Mouse (Mus musculus) neural tube, embryonic 13.5 days (tissue): Measurements from ENCODE around the gene Cdk2ap2. TPM values are rescaled to one million over a fixed set of nuclear protein-coding genes. Genes with fewer than 3 reads are reported as not detected.

Experiments
- ATAC-seq: fragments of 200-750 bp; cut with Nextera tagmentation; 2 replicates; pipeline ENCODE4 v1.8.0; 2017; ENCODE audit warnings: low read depth, mild to moderate bottlenecking, moderate TSS enrichment, moderate library complexity
- H3K27ac ChIP-seq: fragments of 300-500 bp; sonication (generic); replicated peaks from 2 replicates; pipeline ENCODE4 v1.5.1; 2015; ENCODE audit warnings: moderate library complexity, mild to moderate bottlenecking, inconsistent platforms
- H3K27me3 ChIP-seq: fragments of 300-500 bp; sonication (generic); 2 replicates; pipeline ENCODE4 v1.6.1; 2015; ENCODE audit warnings: mild to moderate bottlenecking, inconsistent platforms
- H3K36me3 ChIP-seq: fragments of 300-500 bp; sonication (generic); 2 replicates; pipeline ENCODE4 v1.6.1; 2015; ENCODE audit warnings: mild to moderate bottlenecking, inconsistent platforms
- H3K4me1 ChIP-seq: fragments of 300-500 bp; sonication (generic); replicated peaks from 2 replicates; pipeline ENCODE4 v1.6.1; 2015; ENCODE audit warnings: inconsistent platforms
- H3K4me2 ChIP-seq: fragments of 300-500 bp; sonication (generic); 2 replicates; pipeline ENCODE4 v1.6.1; 2015; ENCODE audit warnings: inconsistent platforms, mild to moderate bottlenecking, moderate library complexity
- H3K4me3 ChIP-seq: fragments of 300-500 bp; sonication (generic); 2 replicates; pipeline ENCODE4 v1.5.1; 2015; ENCODE audit warnings: mild to moderate bottlenecking, inconsistent platforms
- H3K9ac ChIP-seq: fragments of 300-500 bp; sonication (generic); 2 replicates; pipeline ENCODE4 v1.6.1; 2015; ENCODE audit warnings: moderate library complexity, mild to moderate bottlenecking, inconsistent platforms
- H3K9me3 ChIP-seq: fragments of 300-500 bp; sonication (generic); 2 replicates; pipeline ENCODE4 v1.6.1; 2016; ENCODE audit warnings: inconsistent platforms
- WGBS: fragments of 180-500 bp; shearing (Covaris S2); methylation state at CpG from one replicate; pipeline ENCODE4 v1.1.7; 2015; 5-methylcytosine and 5-hydroxymethylcytosine counted together
- polyA plus RNA-seq: library from polyadenylated mRNA; unstranded; fragments of >200 nt; fragmentation: Nextera tagmentation; extraction: Ambion mirVana; gene quantifications from 2 replicates; pipeline ENCODE4 v1.2.1, GENCODE M21; 2015

The Cdk2ap2 gene
- polyA plus RNA-seq, 1 experiment from 2014 or later, result 86.4 TPM

DNA sequence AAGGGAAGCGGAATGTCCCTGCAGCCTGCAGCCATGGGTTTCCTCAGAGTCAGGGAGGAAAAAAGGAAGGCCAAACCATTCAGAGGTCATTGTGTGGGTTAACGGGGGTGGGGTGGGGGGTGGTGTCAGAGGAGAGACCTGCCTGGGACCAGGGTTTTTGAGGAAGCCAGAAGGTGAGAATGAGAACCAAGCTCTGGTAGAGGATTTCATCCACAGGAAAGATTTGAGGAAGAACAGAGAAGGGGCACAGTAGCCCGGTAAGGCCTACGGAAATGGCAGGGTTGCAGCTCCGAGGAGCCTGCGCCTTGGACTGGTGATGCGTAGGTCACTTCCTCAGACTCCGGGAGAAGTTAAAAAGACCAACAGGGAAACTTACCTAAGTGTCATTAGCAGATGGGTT is 26.2 kb upstream of the Cdk2ap2 start:
- H3K4me1 ChIP-seq, result no peaks in the 10 kb centered on the region
- WGBS, result 79% methylated on average over 8 of the region's 8 CpGs
- no peak overlapping the region for H3K4me2 ChIP-seq
- no peaks in the 10 kb centered on the region for H3K9me3 ChIP-seq
- no peak overlapping the region for H3K4me3 ChIP-seq
- no peak overlapping the region for H3K9ac ChIP-seq
- ATAC-seq, result no peak
- no peak overlapping the region for H3K27ac ChIP-seq
- no peaks in the 10 kb centered on the region for H3K27me3 ChIP-seq
- no peaks in the 10 kb centered on the region for H3K36me3 ChIP-seq

DNA sequence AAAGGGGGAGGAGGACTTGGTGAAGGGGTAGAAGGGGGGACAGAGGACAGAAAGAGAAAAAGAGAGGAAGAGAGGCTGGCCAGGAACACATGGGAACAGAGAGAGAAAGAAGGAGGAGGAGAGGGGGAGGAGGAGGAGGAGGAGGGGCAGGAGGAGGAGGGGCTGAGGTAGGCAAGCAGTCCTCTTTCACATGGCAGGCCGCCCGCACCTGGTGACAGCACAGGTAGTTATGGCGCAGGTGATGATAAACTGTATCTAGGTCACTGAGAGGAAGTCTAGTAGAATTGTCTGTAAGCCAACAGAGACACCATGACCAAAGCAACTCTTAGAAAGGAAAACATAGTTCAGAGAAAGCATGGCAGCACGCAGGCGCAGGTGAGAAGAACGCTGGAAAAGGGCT is 25.6 kb upstream of the Cdk2ap2 start:
- Histone ChIP-seq H3K27me3 (no peaks in the 10 kb centered on the region), H3K27ac (no peak overlapping the region), H3K4me1 (no peaks in the 10 kb centered on the region), H3K4me3 (no peak overlapping the region), H3K4me2 (no peak overlapping the region), H3K9me3 (no peaks in the 10 kb centered on the region), H3K9ac (no peak overlapping the region), H3K36me3 (no peaks in the 10 kb centered on the region)
- 91% methylated on average over 6 of the region's 6 CpGs for WGBS
- ATAC-seq, result no peak

DNA sequence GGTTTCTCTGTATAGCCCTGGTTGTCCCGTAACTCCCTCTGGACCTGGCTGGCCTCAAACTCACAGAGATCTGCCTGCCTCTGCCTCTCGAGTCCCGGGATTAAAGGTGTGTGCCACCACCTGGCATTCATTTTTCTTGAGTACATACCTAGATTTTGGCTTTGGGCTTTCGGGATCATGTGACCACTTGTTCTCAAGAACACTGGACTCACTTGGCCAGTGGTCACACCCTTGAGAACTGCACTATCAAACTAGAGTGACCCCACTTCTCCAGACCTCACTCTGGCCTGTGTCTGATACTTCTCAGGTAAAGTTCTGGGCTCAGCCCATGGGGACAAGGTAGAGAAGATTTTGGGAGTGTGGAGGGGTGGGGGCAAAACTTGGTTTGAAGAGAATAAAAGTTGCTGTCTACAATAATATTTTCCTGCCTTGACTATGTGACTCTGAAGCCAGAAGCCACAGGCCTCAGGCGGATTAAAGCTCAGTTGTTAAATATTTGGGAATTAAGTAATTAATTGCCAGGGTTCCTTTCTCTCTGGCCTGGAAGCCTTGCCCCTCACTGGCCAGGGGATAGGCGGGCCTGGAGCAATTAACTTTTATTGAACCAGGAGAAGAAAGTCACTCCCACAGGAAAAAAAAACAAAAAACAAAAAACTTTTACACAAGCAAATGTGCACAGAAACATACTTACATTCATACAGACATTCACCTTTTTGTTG is 24.1 kb upstream of the Cdk2ap2 start:
- H3K9ac ChIP-seq, result no peak overlapping the region
- no peak for ATAC-seq
- 70% methylated on average over 6 of the region's 6 CpGs for WGBS
- H3K36me3 ChIP-seq, result no peaks in the 10 kb centered on the region
- no peak overlapping the region for H3K4me3 ChIP-seq
- no peak overlapping the region for H3K4me2 ChIP-seq
- H3K9me3 ChIP-seq, result no peaks in the 10 kb centered on the region
- no peaks in the 10 kb centered on the region for H3K27me3 ChIP-seq
- H3K4me1 ChIP-seq, result no peaks in the 10 kb centered on the region
- no peak overlapping the region for H3K27ac ChIP-seq

DNA sequence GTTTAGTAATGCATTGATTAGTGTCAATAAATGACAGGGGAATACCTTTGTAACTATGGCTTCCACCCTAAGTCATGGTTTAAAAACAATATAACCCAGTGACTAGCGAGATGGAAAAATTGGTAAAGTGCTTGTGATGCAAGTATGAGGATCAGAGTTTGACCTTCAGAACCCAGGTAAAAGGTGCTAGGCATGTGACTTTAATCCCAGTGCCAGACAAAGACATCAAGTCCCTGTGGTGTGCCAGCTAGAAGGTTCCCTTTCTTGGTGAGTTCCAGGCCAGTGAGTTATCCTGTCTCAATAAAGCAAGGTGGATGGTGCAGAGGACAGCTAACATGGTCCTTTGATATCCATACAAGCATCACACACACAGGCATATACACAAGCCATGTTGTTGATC is 21.5 kb upstream of the Cdk2ap2 start:
- no peaks in the 10 kb centered on the region for H3K9me3 ChIP-seq
- no peak overlapping the region for H3K4me3 ChIP-seq
- 95% methylated on average over 1 of the region's 1 CpGs for WGBS
- no peak for ATAC-seq
- no peak overlapping the region for H3K27ac ChIP-seq
- H3K36me3 ChIP-seq, result no peaks in the 10 kb centered on the region
- H3K4me2 ChIP-seq, result no peak overlapping the region
- H3K9ac ChIP-seq, result no peak overlapping the region
- H3K4me1 ChIP-seq, result no peaks in the 10 kb centered on the region
- no peaks in the 10 kb centered on the region for H3K27me3 ChIP-seq

DNA sequence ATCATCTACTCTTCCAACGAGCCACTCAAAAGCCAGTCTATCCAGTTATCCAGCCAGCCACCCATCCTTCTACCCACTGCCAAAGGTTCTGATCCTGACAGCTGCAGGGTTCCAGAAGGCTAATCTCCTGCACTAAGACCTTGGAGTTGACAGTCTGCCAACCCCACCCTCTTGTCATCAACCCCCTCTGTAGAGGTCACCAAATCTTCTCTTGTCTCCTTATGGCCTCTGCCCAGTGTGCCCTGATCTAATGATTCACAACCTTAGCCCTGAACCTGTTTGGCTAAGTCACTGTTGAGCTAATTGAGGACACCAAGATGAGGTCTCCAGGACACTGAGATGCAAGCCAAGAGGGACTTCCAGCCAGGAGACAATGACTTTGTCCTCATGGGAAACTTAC is 17.4 kb upstream of the Cdk2ap2 start:
- Histone ChIP-seq H3K27me3 (no peaks in the 10 kb centered on the region), H3K9me3 (no peaks in the 10 kb centered on the region), H3K4me3 (no peak overlapping the region), H3K4me1 (no peaks in the 10 kb centered on the region), H3K36me3 (no peaks in the 10 kb centered on the region), H3K9ac (no peak overlapping the region), H3K4me2 (no peak overlapping the region), H3K27ac (no peak overlapping the region)
- ATAC-seq, result no peak
- 89% methylated on average over 1 of the region's 1 CpGs for WGBS

DNA sequence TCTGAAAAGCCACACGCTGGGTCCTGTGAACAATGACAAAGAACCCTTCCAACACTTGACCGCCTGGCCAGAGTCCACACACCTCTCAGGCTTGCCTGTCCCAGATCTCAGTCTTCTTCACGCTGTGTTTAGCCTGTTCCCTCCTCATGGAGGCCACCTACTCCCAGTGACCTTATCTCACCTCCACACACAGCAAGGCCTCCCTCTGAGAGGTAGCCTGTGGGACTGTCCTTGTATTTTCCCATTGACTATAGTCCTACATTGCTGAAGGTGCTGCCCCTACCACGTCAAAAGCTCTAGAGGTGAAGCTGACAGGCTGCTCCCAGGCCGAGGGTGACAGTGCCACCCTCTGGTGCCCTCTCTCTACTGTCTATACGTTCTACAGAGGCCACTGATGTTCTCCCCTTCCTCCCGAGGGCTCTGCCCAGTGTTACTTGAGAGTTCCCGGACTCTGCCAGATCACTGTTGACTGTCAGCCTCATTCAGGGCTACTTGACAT is 16.4 kb upstream of the Cdk2ap2 start:
- Histone ChIP-seq H3K36me3 (no peaks in the 10 kb centered on the region), H3K9ac (no peak overlapping the region), H3K4me1 (no peaks in the 10 kb centered on the region), H3K4me2 (no peak overlapping the region), H3K4me3 (no peak overlapping the region), H3K9me3 (no peaks in the 10 kb centered on the region), H3K27me3 (no peaks in the 10 kb centered on the region; the same call in 1 of the 2 replicates), H3K27ac (no peak overlapping the region)
- ATAC-seq, result no peak
- WGBS, result 68% methylated on average over 8 of the region's 8 CpGs

DNA sequence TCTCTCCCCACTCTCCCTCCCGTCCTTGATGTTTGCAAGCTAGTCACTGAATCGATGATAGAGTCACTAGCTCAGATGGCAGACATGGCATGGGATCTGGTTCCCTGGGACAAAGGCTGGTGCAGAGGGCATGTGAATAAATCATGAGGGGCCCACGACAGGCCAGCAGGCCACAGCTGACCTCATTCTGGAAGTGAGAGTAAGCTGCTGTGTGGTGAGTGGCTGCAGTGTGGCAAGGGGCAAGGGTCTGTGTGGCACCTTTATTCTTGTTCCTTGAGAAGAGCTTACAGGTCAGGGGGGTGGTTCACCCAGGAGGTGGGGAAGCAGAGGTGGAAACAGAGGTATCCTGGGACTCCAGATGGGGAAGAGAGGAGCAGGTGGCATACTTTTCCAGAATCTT is 15.6 kb upstream of the Cdk2ap2 start, which contains the start of gene Cabp2:
Gene Cabp2 (plus strand): TSS at position 185 of the 400 bp plus-strand sequence.
- Histone ChIP-seq H3K4me1 (no peaks in the 10 kb centered on the region), H3K36me3 (no peaks in the 10 kb centered on the region), H3K9me3 (no peaks in the 10 kb centered on the region), H3K9ac (no peak within 1 kb of the TSS), H3K27me3 (no peaks in the 10 kb centered on the region; the same call in 1 of the 2 replicates), H3K27ac (no peak within 1 kb of the TSS), H3K4me2 (no peak within 1 kb of the TSS), H3K4me3 (no peak within 1 kb of the TSS)
- 53% methylated on average over 3 of the region's 3 CpGs for WGBS
- no peak for ATAC-seq

DNA sequence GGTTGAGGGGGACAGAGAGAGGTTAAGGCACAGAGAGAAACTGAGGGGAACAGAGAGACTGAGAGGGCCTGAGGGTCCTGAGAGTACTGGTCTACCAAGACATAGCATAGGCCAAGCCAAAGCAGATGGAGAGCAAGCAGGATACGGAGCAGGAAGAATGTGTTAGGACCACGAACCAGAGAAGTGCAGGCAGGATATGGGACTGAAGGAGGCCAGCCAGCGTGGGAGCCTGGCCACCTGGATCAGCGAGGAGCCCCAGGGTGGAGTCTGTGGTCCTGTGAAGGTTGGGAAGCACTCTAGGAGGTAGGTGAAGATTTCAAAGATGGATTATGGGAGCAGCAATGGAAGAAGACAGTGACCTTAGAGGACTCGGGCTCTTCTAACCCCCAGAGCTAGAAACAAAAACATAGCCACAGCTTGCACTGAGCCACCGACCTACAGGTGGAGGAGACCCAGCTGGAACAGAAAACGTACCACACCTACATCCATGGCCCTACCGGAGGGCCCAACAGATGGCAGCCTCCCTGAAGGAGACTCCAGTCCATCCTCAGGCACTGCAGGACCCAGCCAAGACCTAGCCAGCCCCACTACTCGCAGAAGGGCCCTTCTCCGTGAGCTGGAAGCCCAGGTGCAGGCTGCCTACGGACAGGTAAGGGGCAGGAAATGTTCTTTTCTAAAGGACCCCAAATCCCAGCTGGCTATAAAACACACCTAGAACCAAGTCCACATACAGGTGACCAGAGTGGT is 14.6 kb upstream of the Cdk2ap2 start:
- Histone ChIP-seq H3K9me3 (no peaks in the 10 kb centered on the region), H3K27me3 (no peaks in the 10 kb centered on the region; the same call in none of the 2 replicates), H3K27ac (no peak overlapping the region), H3K4me2 (no peak overlapping the region), H3K4me1 (no peaks in the 10 kb centered on the region), H3K9ac (no peak overlapping the region), H3K4me3 (no peak overlapping the region), H3K36me3 (no peaks in the 10 kb centered on the region)
- ATAC-seq, result no peak
- 81% methylated on average over 11 of the region's 11 CpGs for WGBS

DNA sequence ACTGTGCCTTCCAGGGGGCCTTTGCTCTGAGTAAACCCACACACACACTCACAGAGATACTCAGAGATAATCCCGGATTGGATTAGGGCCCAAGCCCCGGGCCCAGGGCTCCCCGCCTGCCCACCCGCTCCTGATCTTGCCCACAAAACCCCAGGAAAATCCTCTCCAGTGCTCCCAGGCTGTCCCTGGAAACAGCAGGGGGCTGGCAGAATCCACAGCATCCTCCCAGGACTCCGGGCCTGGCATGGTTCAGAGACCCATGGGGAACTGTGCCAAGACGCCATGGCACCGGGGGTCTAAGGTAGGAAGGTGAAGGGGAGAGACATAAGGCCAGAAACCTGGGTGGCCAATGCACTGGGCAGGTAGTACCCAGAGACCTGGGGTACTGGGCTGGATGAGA is 13.7 kb upstream of the Cdk2ap2 start:
- Histone ChIP-seq H3K4me2 (no peak overlapping the region), H3K36me3 (no peaks in the 10 kb centered on the region), H3K9me3 (no peaks in the 10 kb centered on the region), H3K9ac (no peak overlapping the region), H3K4me3 (no peak overlapping the region), H3K27me3 (no peaks in the 10 kb centered on the region; the same call in none of the 2 replicates), H3K4me1 (no peaks in the 10 kb centered on the region), H3K27ac (no peak overlapping the region)
- no peak for ATAC-seq
- 85% methylated on average over 7 of the region's 7 CpGs for WGBS

DNA sequence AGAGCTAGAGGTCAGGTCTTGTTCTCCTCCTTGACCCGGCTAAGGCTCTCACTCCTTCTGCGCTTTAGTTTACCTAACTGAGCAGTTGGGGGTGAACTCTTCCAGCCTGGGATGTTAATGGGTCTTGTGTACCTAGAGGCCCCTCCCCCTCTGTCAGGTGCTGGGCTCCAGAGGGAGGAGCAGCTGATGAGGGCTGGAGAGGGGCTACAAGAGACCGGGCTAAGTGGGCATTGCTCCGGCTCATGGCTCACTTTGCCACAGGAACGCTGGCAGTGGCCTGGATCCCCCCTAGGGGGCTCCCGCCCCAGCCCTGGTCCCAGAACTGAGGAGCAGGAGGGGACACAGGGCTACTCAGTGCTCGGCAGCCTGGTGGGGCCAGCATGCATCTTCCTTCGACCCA is 13.2 kb upstream of the Cdk2ap2 start:
- H3K9ac ChIP-seq, result no peak overlapping the region
- no peaks in the 10 kb centered on the region for H3K4me1 ChIP-seq
- H3K4me3 ChIP-seq, result no peak overlapping the region
- H3K27me3 ChIP-seq, result no peaks in the 10 kb centered on the region; the same call in none of the 2 replicates
- H3K36me3 ChIP-seq, result no peaks in the 10 kb centered on the region
- H3K4me2 ChIP-seq, result no peak overlapping the region
- no peaks in the 10 kb centered on the region for H3K9me3 ChIP-seq
- no peak for ATAC-seq
- no peak overlapping the region for H3K27ac ChIP-seq
- 34% methylated on average over 8 of the region's 8 CpGs for WGBS

DNA sequence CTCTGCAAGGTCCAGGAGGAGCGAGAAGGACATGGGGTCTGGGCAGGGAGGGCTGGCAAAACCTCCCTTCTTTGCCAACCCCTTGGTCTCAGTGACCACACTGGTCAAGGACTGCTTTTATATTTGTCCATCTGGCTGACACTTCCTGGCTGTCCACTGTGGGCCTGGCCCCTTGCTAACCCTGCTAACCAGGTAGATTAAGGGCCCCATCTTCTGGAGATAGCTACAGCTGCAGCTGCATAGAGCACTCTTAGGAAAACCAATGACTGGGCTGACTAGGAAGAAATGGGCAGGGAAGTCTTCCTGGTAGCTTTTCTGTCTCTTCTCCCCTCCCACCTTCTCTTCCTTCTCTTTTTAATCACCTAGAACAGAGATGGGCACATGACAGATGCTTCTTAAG is 12.0 kb upstream of the Cdk2ap2 start:
- Histone ChIP-seq H3K4me3 (no peak overlapping the region), H3K9ac (no peak overlapping the region), H3K27me3 (no peaks in the 10 kb centered on the region; the same call in none of the 2 replicates), H3K36me3 (no peaks in the 10 kb centered on the region), H3K4me1 (no peaks in the 10 kb centered on the region), H3K4me2 (no peak overlapping the region), H3K9me3 (no peaks in the 10 kb centered on the region), H3K27ac (no peak overlapping the region)
- WGBS, result 75% methylated on average over 1 of the region's 1 CpGs
- ATAC-seq, result no peak

DNA sequence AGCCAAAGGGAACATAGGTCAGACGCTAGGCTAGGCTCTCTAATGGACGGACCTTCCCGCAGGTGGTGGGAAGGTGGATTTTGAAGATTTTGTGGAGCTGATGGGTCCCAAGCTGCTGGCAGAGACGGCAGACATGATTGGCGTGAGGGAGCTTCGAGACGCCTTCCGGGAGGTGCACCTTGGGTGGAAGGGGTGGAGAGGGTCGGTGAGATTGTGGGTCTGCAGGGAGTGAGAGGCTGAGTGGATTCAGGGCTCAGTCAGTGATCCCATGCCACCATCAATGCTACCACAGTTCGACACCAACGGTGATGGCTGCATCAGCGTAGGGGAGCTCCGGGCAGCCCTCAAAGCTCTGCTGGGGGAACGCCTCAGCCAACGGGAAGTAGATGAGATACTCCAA is 10.8 kb upstream of the Cdk2ap2 start:
- WGBS, result 90% methylated on average over 15 of the region's 15 CpGs
- Histone ChIP-seq H3K27ac (no peak overlapping the region), H3K9ac (no peak overlapping the region), H3K4me3 (no peak overlapping the region), H3K36me3 (no peaks in the 10 kb centered on the region), H3K4me1 (no peaks in the 10 kb centered on the region), H3K27me3 (no peaks in the 10 kb centered on the region; the same call in none of the 2 replicates), H3K9me3 (no peaks in the 10 kb centered on the region), H3K4me2 (no peak overlapping the region)
- no peak for ATAC-seq
